Mouse (Mus musculus) forebrain, postnatal 0 days (tissue): ENCODE data around the gene Dot1l. TPM values are rescaled to one million over a fixed set of nuclear protein-coding genes. Genes with fewer than 3 reads are reported as not detected.

ENCODE experiments used
- ATAC-seq: fragments of 200-750 bp; cut with Nextera tagmentation; 2 replicates; pipeline ENCODE4 v1.8.0; 2017; ENCODE audit warnings: mild to moderate bottlenecking, moderate library complexity
- DNase-seq: peaks from one replicate; pipeline ENCODE4 v3.0.0-alpha.2; 2015
- H3K27ac ChIP-seq: fragments of 300-500 bp; sonication (generic); 2 replicates; pipeline ENCODE4 v1.5.1; 2014; ENCODE audit warnings: low read depth, mild to moderate bottlenecking, antibody characterized with exemption, low read length, moderate library complexity, mixed read lengths
- H3K27me3 ChIP-seq: fragments of 300-500 bp; sonication (generic); 2 replicates; pipeline ENCODE4 v1.6.1; 2014; ENCODE audit warnings: mild to moderate bottlenecking, low read length, mixed read lengths; ENCODE audit not compliant: insufficient read depth
- H3K36me3 ChIP-seq: fragments of 300-500 bp; sonication (generic); 2 replicates; pipeline ENCODE4 v1.6.1; 2014; ENCODE audit warnings: mild to moderate bottlenecking, moderate library complexity; ENCODE audit not compliant: insufficient read depth
- H3K4me1 ChIP-seq: fragments of 300-500 bp; sonication (generic); 2 replicates; pipeline ENCODE4 v1.6.1; 2014; ENCODE audit warnings: antibody characterized with exemption; ENCODE audit not compliant: insufficient read depth
- H3K4me2 ChIP-seq: fragments of 300-500 bp; sonication (generic); 2 replicates; pipeline ENCODE4 v1.6.1; 2014; ENCODE audit warnings: low read depth, mild to moderate bottlenecking, moderate library complexity
- H3K4me3 ChIP-seq: fragments of 300-500 bp; sonication (generic); 2 replicates; pipeline ENCODE4 v1.5.1; 2014; ENCODE audit warnings: low read depth, low read length, mixed read lengths
- H3K9ac ChIP-seq: fragments of 300-500 bp; sonication (generic); 2 replicates; pipeline ENCODE4 v1.6.1; 2014; ENCODE audit warnings: mild to moderate bottlenecking
- H3K9me3 ChIP-seq: fragments of 300-500 bp; sonication (generic); 2 replicates; pipeline ENCODE4 v1.6.1; 2016; ENCODE audit warnings: low read length
- CTCF ChIP-seq: sonication (generic); IDR thresholded peaks from 2 replicates; pipeline ENCODE4 v1.5.1; 2016; ENCODE audit warnings: antibody characterized with exemption, control low read depth, low read depth
- WGBS: fragments of 180-500 bp; shearing (Covaris S2); extraction: QIAGEN DNeasy Blood & Tissue Kit; methylation state at CpG from one replicate; pipeline ENCODE4 v1.1.7; 2014; 5-methylcytosine and 5-hydroxymethylcytosine counted together
- polyA plus RNA-seq: library from polyadenylated mRNA; unstranded; fragments of >200 nt; fragmentation: Nextera tagmentation; extraction: Ambion mirVana; gene quantifications from 2 replicates; pipeline ENCODE4 v1.2.1, GENCODE M21; 2015
- total RNA-seq: library from RNA; depleted of rRNA; stranded (reverse); fragments of >200 nt; gene quantifications from 2 replicates; pipeline ENCODE4 v1.2.3, GENCODE M21; 2014

Gene Dot1l
- total and polyA plus RNA-seq, 2 experiments from 2014 or later, result 8.5 to 15.9 TPM

DNA sequence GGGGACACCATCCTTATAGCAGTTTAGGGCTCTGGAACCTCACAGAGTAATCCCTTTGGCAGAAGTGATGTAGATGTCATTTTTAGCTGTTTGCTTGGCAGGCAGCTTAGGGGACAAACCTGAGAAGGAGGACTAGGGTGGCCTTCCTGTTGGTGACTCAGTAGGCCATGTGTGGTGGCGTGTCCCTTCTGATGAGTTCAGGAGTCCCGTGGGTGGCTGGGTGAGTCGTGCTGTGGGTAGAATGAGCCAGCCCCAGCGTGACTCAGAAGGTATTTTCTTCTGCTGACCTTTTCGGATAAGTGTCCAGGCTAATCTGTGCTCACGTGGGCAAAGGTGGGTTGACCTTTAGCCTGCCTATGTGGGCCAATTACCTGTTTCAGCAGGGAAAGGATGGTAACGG lies 3.6 kb downstream of the Dot1l start:
- Histone ChIP-seq H3K9ac (no peak overlapping the region), H3K36me3 (no peaks in the 10 kb centered on the region), H3K4me2 (no peak overlapping the region), H3K9me3 (no peaks in the 10 kb centered on the region), H3K4me1 (peaks cover 17% of the 10 kb centered on the region), H3K27ac (no peak overlapping the region), H3K27me3 (no peaks in the 10 kb centered on the region), H3K4me3 (no peak overlapping the region)
- no peak for TF ChIP-seq CTCF
- ATAC-seq (no peak), DNase-seq (no peak)
- WGBS, result 87% methylated on average over 7 of the region's 7 CpGs

DNA sequence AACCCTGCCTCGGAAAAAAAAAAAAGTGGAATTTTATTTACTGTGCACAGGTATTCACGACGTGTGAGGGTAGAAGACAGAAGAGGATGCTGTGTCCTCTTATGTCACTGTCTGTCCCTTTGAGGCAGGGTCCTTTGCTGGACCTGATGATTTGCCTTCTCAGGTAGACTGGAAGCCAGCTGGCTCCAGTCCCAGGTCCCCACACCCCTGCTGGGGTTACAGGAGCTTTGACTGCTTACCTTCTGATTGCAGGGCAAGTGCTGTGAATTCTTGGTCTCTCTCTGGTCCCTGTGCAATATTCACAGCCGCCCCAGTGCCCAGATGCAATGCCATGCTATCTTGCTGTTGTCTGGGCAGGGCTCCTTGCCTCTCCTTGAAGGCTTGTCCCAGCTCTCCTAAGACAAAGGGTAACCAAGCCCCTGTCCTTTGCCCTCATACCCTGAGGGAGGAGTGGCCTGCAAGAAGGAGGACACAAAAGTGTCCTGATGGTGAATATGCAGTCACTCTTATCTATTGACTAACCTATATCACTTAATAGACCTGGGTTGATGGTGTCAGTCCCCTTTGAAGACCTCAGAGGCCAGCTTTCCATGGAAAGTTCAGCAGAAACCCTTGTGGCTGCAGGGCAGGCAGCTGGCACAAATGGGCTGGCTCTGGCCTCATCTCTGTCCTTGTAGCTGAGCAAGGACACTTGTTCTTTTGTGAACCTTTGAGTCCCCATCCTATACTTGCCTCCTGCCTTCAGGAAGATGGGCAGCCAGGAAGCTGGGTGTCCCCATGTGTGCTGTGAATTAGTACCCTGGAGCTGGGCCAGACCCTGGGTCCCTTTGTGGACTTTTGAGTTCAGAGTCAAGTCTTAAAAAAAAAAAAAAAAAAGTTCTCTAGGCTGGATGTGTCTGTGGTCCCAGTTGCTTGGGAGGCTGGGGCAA lies 5.9 kb downstream of the Dot1l start:
- DNase-seq (no peak), ATAC-seq (no peak)
- no peak overlapping the region for H3K4me2 ChIP-seq
- H3K27me3 ChIP-seq, result no peaks in the 10 kb centered on the region
- H3K9me3 ChIP-seq, result no peaks in the 10 kb centered on the region
- H3K9ac ChIP-seq, result no peak overlapping the region
- no peak overlapping the region for H3K27ac ChIP-seq
- H3K4me3 ChIP-seq, result no peak overlapping the region
- TF ChIP-seq CTCF, result no peak
- peaks cover 10% of the 10 kb centered on the region; the same call in 1 of the 2 replicates for H3K36me3 ChIP-seq
- H3K4me1 ChIP-seq, result peaks cover 17% of the 10 kb centered on the region
- 82% methylated on average over 4 of the region's 4 CpGs for WGBS

DNA sequence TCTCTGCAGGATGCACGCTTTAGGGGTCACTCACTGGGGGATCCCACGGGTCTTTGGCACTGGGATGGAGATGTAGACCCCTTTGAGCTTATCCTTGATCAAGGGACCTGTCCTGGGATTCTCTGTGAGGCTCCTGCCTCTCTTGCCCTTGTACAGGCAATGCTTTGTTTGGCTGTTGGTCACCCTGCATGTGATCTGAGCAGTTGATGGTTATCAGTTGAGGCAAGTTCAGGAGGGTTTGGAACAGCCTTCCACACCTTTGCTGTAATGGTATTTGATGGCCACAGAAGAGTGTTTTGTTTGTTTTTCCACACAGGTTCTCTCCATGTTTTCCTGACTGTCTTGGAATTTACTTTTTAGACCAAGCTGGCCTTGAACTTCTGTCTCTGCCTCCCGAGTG lies 6.8 kb downstream of the Dot1l start:
- DNase-seq, result no peak
- peaks cover 9% of the 10 kb centered on the region for H3K4me1 ChIP-seq
- WGBS, result 72% methylated on average over 3 of the region's 3 CpGs

DNA sequence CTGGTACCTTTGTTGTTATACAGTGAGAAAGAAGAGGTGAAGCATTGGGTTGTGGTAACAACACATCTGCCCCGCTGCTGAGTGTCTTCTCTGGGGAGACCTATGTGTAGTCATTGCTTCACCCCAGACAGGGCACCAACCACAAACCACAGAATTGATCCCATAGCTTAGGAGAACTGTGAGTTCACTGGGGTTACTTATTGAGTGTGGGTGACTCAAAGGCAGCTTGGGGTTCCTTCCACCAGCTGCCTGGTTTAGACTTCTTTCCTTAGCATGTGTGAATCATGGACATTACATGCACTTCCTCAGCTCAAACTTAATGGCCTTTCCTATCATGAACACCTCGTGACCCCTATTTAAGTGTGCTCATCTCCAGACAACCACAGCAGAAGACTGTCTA lies 8.5 kb downstream of the Dot1l start:
- Histone ChIP-seq H3K27ac (no peak overlapping the region), H3K4me3 (no peak overlapping the region), H3K9ac (no peak overlapping the region), H3K27me3 (no peaks in the 10 kb centered on the region), H3K4me2 (no peak overlapping the region), H3K36me3 (peaks cover 34% of the 10 kb centered on the region), H3K9me3 (no peaks in the 10 kb centered on the region), H3K4me1 (no peaks in the 10 kb centered on the region; the same call in 1 of the 2 replicates)
- DNase-seq (no peak), ATAC-seq (no peak)
- 95% methylated on average over 2 of the region's 2 CpGs for whole genome bisulfite sequencing
- TF ChIP-seq CTCF, result no peak

More for the DNA sequence above, 6.8 kb downstream of the Dot1l start:
- Histone ChIP-seq H3K4me3 (no peak overlapping the region), H3K27ac (no peak overlapping the region), H3K36me3 (peaks cover 19% of the 10 kb centered on the region), H3K9ac (no peak overlapping the region), H3K27me3 (no peaks in the 10 kb centered on the region), H3K9me3 (no peaks in the 10 kb centered on the region), H3K4me2 (no peak overlapping the region)
- no peak for TF ChIP-seq CTCF
- no peak for ATAC-seq

DNA sequence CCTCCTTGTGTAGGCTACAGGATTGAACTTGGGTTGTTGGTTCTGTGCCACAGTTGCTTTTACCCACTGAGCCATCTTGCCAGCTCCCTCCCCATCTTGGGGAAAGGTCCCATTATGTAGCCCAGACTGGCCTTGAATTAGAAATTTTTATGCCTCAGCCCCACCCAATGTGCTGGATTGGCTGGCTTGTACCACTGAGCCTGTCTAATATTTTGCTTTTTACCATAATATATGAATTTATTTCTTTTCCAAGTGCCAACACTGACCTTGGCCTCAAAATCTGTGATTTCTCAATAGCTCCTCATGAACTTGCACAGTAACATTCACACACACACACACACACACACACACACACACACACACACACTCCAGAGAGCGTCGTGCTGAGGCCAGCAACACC lies 10.7 kb downstream of the Dot1l start:
- H3K36me3 ChIP-seq, result peaks cover 53% of the 10 kb centered on the region
- DNase-seq, result no peak
- no peak for TF ChIP-seq CTCF

DNA sequence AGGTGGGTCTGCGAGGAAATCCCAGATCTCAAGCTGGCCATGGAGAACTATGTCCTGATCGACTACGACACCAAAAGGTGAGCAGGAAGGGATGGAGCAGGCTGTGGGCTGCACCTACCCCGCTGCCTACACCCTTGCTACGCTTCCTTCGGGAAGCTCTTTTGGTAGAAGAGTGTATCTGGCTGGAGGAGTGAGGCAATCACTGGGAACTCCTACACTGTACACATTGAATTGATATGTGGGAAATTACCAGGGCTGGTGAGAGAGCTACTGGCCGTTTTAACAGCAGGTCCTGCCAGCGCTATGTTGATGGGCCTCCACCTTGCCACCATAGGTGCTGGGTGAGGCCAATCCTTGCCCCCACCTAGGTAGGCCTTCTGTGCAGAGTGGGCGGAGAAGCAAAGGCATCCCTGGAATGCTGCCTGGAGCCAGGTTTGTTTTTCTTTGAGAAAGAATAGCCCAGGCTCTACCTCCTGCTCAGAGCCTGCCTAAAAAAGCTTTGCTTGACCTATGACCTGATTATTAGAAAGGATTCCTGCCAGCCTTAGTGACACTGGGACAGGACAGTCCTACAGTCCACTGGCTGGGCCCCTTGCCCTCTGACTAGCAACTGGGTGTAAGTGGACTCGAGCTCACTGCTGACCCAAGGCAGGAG lies 11.3 kb downstream of the Dot1l start:
- Histone ChIP-seq H3K9me3 (no peaks in the 10 kb centered on the region), H3K27me3 (no peaks in the 10 kb centered on the region), H3K27ac (no peak overlapping the region), H3K4me1 (no peaks in the 10 kb centered on the region; the same call in 1 of the 2 replicates), H3K4me2 (no peak overlapping the region), H3K4me3 (no peak overlapping the region), H3K9ac (no peak overlapping the region), H3K36me3 (peaks cover 58% of the 10 kb centered on the region)
- ATAC-seq (no peak), DNase-seq (no peak)
- no peak for TF ChIP-seq CTCF
- WGBS, result 84% methylated on average over 10 of the region's 10 CpGs

More for the DNA sequence above, 10.7 kb downstream of the Dot1l start:
- WGBS, result 84% methylated on average over 2 of the region's 2 CpGs
- H3K27me3 ChIP-seq, result no peaks in the 10 kb centered on the region
- H3K9ac ChIP-seq, result no peak overlapping the region
- no peak for ATAC-seq
- no peak overlapping the region for H3K27ac ChIP-seq
- H3K9me3 ChIP-seq, result no peaks in the 10 kb centered on the region
- H3K4me3 ChIP-seq, result no peak overlapping the region
- H3K4me2 ChIP-seq, result no peak overlapping the region
- H3K4me1 ChIP-seq, result no peaks in the 10 kb centered on the region; the same call in 1 of the 2 replicates

DNA sequence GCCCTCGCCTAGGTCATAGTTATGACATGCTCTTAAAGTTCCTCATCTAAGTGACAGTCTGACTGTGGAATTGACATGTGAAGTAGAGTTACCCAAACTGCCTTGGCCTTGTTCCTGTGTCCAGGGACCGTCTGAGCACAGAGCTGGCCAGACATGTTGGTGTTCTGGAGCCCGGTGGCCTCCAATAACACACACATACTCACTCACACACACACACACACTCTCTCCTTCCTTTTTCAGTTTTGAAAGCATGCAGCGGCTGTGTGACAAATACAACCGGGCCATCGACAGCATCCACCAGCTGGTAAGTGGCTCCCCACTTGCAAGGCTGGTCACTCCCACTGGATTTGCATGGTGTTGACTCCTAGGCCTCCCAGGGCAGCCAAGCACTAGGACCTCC lies 13.4 kb downstream of the Dot1l start:
- peaks cover 77% of the 10 kb centered on the region for H3K36me3 ChIP-seq
- 93% methylated on average over 6 of the region's 6 CpGs for WGBS
- no peak overlapping the region for H3K9ac ChIP-seq
- DNase-seq (no peak), ATAC-seq (no peak)
- H3K9me3 ChIP-seq, result no peaks in the 10 kb centered on the region
- no peak overlapping the region for H3K4me2 ChIP-seq
- H3K27ac ChIP-seq, result no peak overlapping the region
- H3K27me3 ChIP-seq, result no peaks in the 10 kb centered on the region
- H3K4me3 ChIP-seq, result no peak overlapping the region
- H3K4me1 ChIP-seq, result no peaks in the 10 kb centered on the region
- no peak for TF ChIP-seq CTCF
